Mouse (Mus musculus) midbrain, embryonic 13.5 days (tissue): Measurements from ENCODE around the gene Gm42742. TPM values are rescaled to one million over a fixed set of nuclear protein-coding genes. Genes with fewer than 3 reads are reported as not detected.
A peak's percentile ranks its signal among the peaks of the same experiment; 100 is the strongest.

Experiments used
- ATAC-seq: fragments of 200-750 bp; cut with Nextera tagmentation; 2 replicates; pipeline ENCODE4 v1.8.0; 2017; ENCODE audit warnings: mild to moderate bottlenecking, moderate TSS enrichment, moderate library complexity
- H3K27ac ChIP-seq: fragments of 300-500 bp; sonication (generic); 2 replicates; pipeline ENCODE4 v1.5.1; 2015; ENCODE audit warnings: inconsistent platforms, mild to moderate bottlenecking, moderate library complexity
- H3K27me3 ChIP-seq: fragments of 300-500 bp; sonication (generic); 2 replicates; pipeline ENCODE4 v1.6.1; 2015; ENCODE audit warnings: mild to moderate bottlenecking, inconsistent platforms
- H3K36me3 ChIP-seq: fragments of 300-500 bp; sonication (generic); 2 replicates; pipeline ENCODE4 v1.6.1; 2015; ENCODE audit warnings: mild to moderate bottlenecking, inconsistent platforms
- H3K4me1 ChIP-seq: fragments of 300-500 bp; sonication (generic); replicated peaks from 2 replicates; pipeline ENCODE4 v1.6.1; 2015; ENCODE audit warnings: inconsistent platforms
- H3K4me2 ChIP-seq: fragments of 300-500 bp; sonication (generic); replicated peaks from 2 replicates; pipeline ENCODE4 v1.6.1; 2015; ENCODE audit warnings: moderate library complexity, mild to moderate bottlenecking, inconsistent platforms
- H3K4me3 ChIP-seq: fragments of 300-500 bp; sonication (generic); replicated peaks from 2 replicates; pipeline ENCODE4 v1.5.1; 2015; ENCODE audit warnings: mild to moderate bottlenecking, inconsistent platforms
- H3K9ac ChIP-seq: fragments of 300-500 bp; sonication (generic); replicated peaks from 2 replicates; pipeline ENCODE4 v1.6.1; 2015; ENCODE audit warnings: mild to moderate bottlenecking, inconsistent platforms
- H3K9me3 ChIP-seq: fragments of 300-500 bp; sonication (generic); 2 replicates; pipeline ENCODE4 v1.6.1; 2016; ENCODE audit warnings: mild to moderate bottlenecking, inconsistent platforms
- WGBS: fragments of 180-500 bp; shearing (Covaris S2); methylation state at CpG from one replicate; pipeline ENCODE4 v1.1.7; 2015; 5-methylcytosine and 5-hydroxymethylcytosine counted together
- polyA plus RNA-seq: library from polyadenylated mRNA; unstranded; fragments of >200 nt; fragmentation: Nextera tagmentation; extraction: Ambion mirVana; gene quantifications from 2 replicates; pipeline ENCODE4 v1.2.1, GENCODE M21; 2015

The Gm42742 gene
- polyA plus RNA-seq, 1 experiment from 2014 or later, result 72.0 TPM

- ATAC-seq, result no peak
These were observed 2.2 kb downstream of the Gm42742 start for GRCm38 (mm10) chr7:127018416-127019305.

GRCm38 (mm10) chr7:127017950-127018345 is 2.9 kb downstream of the Gm42742 start:
- Histone ChIP-seq H3K9me3 (no peaks in the 10 kb centered on the region), H3K27me3 (no peaks in the 10 kb centered on the region), H3K4me1 (peaks cover 84% of the 10 kb centered on the region), H3K4me2 (peak overlapping the region; percentile 85; the same call in 1 of the 2 replicates), H3K9ac (0 out of 2 replicates have a peak overlapping the region, but pooled peaks have one; percentile 84), H3K36me3 (peaks cover 37% of the 10 kb centered on the region), H3K4me3 (no peak overlapping the region), H3K27ac (peak overlapping the region; percentile 67)
- 50% methylated on average over 6 of the region's 6 CpGs for WGBS
- ATAC-seq, result no peak

More at GRCm38 (mm10) chr7:127018416-127019305, 2.2 kb downstream of the Gm42742 start:
- Histone ChIP-seq H3K27ac (peak overlapping the region; percentile 67; the same call in 1 of the 2 replicates), H3K27me3 (no peaks in the 10 kb centered on the region), H3K4me1 (peaks cover 86% of the 10 kb centered on the region), H3K4me3 (0 out of 2 replicates have a peak overlapping the region, but pooled peaks have one; percentile 3), H3K4me2 (peak overlapping the region; percentile 85), H3K36me3 (peaks cover 37% of the 10 kb centered on the region), H3K9me3 (no peaks in the 10 kb centered on the region), H3K9ac (peak overlapping the region; percentile 84)
- WGBS, result 88% methylated on average over 15 of the region's 15 CpGs

GRCm38 (mm10) chr7:127016971-127017949 is 3.6 kb downstream of the Gm42742 start, which contains the start of gene Pagr1a:
Pagr1a (minus strand) TSS chr7:127017352.
- ATAC-seq, result peak; percentile 81
- Histone ChIP-seq H3K27me3 (no peaks in the 10 kb centered on the region), H3K9ac (peak within 1 kb of the TSS; percentile 93), H3K4me3 (peak within 1 kb of the TSS; percentile 80), H3K4me1 (peaks cover 77% of the 10 kb centered on the region), H3K27ac (peak within 1 kb of the TSS; percentile 98), H3K36me3 (peaks cover 36% of the 10 kb centered on the region), H3K9me3 (no peaks in the 10 kb centered on the region), H3K4me2 (peak within 1 kb of the TSS; percentile 89)
- 4% methylated on average over 39 of the region's 39 CpGs for WGBS

- ATAC-seq, result peak; percentile 46
- H3K4me1 ChIP-seq, result peaks cover 70% of the 10 kb centered on the region
- H3K9me3 ChIP-seq, result no peaks in the 10 kb centered on the region
- H3K9ac ChIP-seq, result peak overlapping the region; percentile 93
- H3K27ac ChIP-seq, result peak overlapping the region; percentile 98
- peak overlapping the region; percentile 80 for H3K4me3 ChIP-seq
- H3K27me3 ChIP-seq, result no peaks in the 10 kb centered on the region
- H3K36me3 ChIP-seq, result peaks cover 35% of the 10 kb centered on the region
- 0% methylated on average over 22 of the region's 22 CpGs for WGBS
- H3K4me2 ChIP-seq, result peak overlapping the region; percentile 89
These were observed 4.4 kb downstream of the Gm42742 start for GRCm38 (mm10) chr7:127016486-127016938.

DNA sequence TGATC is 4.6 kb downstream of the Gm42742 start, which contains the start of gene Pagr1b:
TSS of gene Pagr1b (minus strand) at position 4 of the 5 bp plus-strand sequence.
- Histone ChIP-seq H3K9me3 (no peaks in the 10 kb centered on the region), H3K9ac (peak within 1 kb of the TSS; percentile 93), H3K4me3 (peak within 1 kb of the TSS; percentile 80), H3K27ac (peak within 1 kb of the TSS; percentile 98), H3K4me1 (peaks cover 67% of the 10 kb centered on the region), H3K4me2 (peak within 1 kb of the TSS; percentile 89), H3K36me3 (peaks cover 36% of the 10 kb centered on the region), H3K27me3 (no peaks in the 10 kb centered on the region)
- ATAC-seq, result no peak

DNA sequence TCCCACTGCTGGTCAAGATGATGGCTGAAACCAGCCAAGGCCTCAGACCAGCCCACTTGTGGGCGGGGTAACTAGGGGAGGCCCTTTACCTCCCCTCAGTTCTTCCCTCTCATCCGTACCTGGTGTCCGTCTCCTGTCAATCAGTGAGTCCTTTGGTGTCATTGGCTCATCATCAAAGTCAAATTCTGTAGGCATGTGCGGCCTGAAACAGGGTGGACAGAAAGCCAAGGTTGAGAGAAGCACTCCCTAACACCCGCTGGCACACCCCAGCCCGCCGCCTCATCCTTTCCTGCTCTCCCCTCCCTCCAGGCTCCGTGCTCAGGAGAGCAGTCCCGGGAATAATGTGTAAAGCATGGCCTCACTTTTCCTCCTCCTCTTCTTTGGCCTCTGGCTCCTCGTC is 4.8 kb downstream of the Gm42742 start:
- H3K9me3 ChIP-seq, result no peaks in the 10 kb centered on the region
- ATAC-seq, result peak; percentile 9

GRCm38 (mm10) chr7:127014993-127015392 is 5.9 kb downstream of the Gm42742 start:
- peaks cover 54% of the 10 kb centered on the region for H3K4me1 ChIP-seq
- H3K27me3 ChIP-seq, result no peaks in the 10 kb centered on the region
- H3K9me3 ChIP-seq, result no peaks in the 10 kb centered on the region
- H3K36me3 ChIP-seq, result peaks cover 38% of the 10 kb centered on the region
- H3K4me3 ChIP-seq, result peak overlapping the region; percentile 80
- H3K9ac ChIP-seq, result peak overlapping the region; percentile 4; the same call in 1 of the 2 replicates
- WGBS, result 94% methylated on average over 12 of the region's 12 CpGs
- ATAC-seq, result no peak
- H3K27ac ChIP-seq, result no peak overlapping the region
- peak overlapping the region; percentile 89 for H3K4me2 ChIP-seq

More for the DNA sequence above, 4.8 kb downstream of the Gm42742 start:
- Histone ChIP-seq H3K36me3 (peaks cover 38% of the 10 kb centered on the region), H3K4me2 (peak overlapping the region; percentile 89), H3K4me3 (peak overlapping the region; percentile 80), H3K4me1 (peaks cover 65% of the 10 kb centered on the region), H3K9ac (peak overlapping the region; percentile 93), H3K27me3 (no peaks in the 10 kb centered on the region), H3K27ac (peak overlapping the region; percentile 98)
- 3% methylated on average over 10 of the region's 10 CpGs for WGBS

DNA sequence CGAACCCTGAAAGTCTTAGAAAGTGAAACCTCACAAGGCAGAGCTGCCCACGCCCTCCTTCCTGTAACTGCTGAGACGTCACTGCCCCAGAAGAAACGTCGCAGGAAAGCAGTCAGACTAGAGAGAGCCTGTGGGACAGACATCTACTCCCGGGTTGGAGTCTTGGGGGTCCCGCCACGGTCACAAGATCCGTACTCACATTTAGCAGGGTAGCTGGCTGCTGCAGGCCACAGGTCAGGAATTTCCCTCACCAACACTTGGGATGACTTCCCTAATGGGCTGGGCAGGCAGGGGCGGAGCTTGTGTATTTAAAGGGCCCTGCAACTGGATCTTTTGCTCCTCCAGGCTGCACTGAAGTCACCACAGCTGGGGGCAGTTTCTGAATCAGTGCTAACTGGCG is 6.6 kb downstream of the Gm42742 start, which contains the start of gene Mvp:
TSS of gene Mvp (minus strand) at position 302 of the 400 bp plus-strand sequence.
- H3K27ac ChIP-seq, result no peak within 1 kb of the TSS
- 81% methylated on average over 11 of the region's 11 CpGs for WGBS
- H3K36me3 ChIP-seq, result peaks cover 38% of the 10 kb centered on the region
- no peaks in the 10 kb centered on the region for H3K27me3 ChIP-seq
- H3K4me2 ChIP-seq, result peak within 1 kb of the TSS; percentile 89
- H3K4me3 ChIP-seq, result peak within 1 kb of the TSS; percentile 80
- ATAC-seq, result no peak
- H3K4me1 ChIP-seq, result peaks cover 48% of the 10 kb centered on the region
- H3K9ac ChIP-seq, result peak within 1 kb of the TSS; percentile 42
- no peaks in the 10 kb centered on the region for H3K9me3 ChIP-seq

GRCm38 (mm10) chr7:127013385-127013784 is 7.5 kb downstream of the Gm42742 start:
- no peaks in the 10 kb centered on the region for H3K27me3 ChIP-seq
- peaks cover 38% of the 10 kb centered on the region for H3K4me1 ChIP-seq
- no peak overlapping the region for H3K9ac ChIP-seq
- no peaks in the 10 kb centered on the region for H3K9me3 ChIP-seq
- WGBS, result 98% methylated on average over 6 of the region's 6 CpGs
- ATAC-seq, result no peak
- H3K4me3 ChIP-seq, result no peak overlapping the region
- H3K4me2 ChIP-seq, result no peak overlapping the region
- H3K36me3 ChIP-seq, result peaks cover 38% of the 10 kb centered on the region
- no peak overlapping the region for H3K27ac ChIP-seq

DNA sequence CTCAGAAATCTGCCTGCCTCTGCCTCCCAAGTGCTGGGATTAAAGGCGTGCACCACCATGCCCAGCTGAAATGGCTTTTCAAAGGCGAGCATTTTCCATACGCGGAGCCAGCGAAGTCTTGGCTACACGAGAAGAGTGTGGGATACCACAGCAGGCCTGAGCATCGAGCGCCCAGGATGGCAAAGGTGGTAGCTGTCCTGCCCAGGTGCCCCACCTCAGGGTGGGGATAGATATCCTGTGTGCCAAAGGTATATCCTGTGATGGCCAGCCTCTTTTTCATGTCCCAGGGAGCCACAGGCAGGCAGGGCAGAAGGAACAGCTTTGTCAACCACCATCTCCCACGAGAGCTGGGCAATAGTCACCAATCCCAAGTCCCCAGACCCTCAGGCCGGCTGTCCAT is 8.1 kb downstream of the Gm42742 start:
- no peak overlapping the region for H3K9ac ChIP-seq

DNA sequence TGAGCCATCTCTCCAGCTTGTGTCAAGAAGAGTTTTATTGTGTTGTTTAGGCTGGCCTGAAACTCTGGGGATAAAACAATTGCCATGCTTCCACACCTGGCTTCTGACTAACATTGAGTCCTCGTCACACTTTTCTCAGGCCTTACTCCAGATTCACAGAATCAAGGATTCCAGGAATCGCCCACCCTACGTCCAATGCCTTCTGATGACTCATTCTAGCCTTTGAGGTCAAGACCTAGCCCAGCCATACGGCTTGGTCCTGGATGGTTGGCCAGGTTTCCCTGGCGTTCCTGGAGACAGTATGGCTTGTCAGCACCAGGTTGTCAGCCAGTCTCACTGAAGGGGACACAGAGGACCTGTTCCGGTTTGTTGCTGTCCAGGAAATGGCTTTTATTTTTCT is 8.5 kb downstream of the Gm42742 start:
- Histone ChIP-seq H3K4me3 (no peak overlapping the region), H3K9ac (no peak overlapping the region), H3K27ac (no peak overlapping the region), H3K27me3 (no peaks in the 10 kb centered on the region), H3K4me2 (no peak overlapping the region), H3K9me3 (no peaks in the 10 kb centered on the region), H3K36me3 (peaks cover 38% of the 10 kb centered on the region), H3K4me1 (peaks cover 29% of the 10 kb centered on the region)
- no peak for ATAC-seq
- WGBS, result 89% methylated on average over 6 of the region's 6 CpGs

More for the DNA sequence above, 8.1 kb downstream of the Gm42742 start:
- H3K4me2 ChIP-seq, result no peak overlapping the region
- WGBS, result 95% methylated on average over 10 of the region's 10 CpGs
- H3K27me3 ChIP-seq, result no peaks in the 10 kb centered on the region
- no peak overlapping the region for H3K4me3 ChIP-seq
- H3K9me3 ChIP-seq, result no peaks in the 10 kb centered on the region
- no peak for ATAC-seq
- H3K36me3 ChIP-seq, result peaks cover 38% of the 10 kb centered on the region
- no peak overlapping the region for H3K27ac ChIP-seq
- H3K4me1 ChIP-seq, result peaks cover 33% of the 10 kb centered on the region

DNA sequence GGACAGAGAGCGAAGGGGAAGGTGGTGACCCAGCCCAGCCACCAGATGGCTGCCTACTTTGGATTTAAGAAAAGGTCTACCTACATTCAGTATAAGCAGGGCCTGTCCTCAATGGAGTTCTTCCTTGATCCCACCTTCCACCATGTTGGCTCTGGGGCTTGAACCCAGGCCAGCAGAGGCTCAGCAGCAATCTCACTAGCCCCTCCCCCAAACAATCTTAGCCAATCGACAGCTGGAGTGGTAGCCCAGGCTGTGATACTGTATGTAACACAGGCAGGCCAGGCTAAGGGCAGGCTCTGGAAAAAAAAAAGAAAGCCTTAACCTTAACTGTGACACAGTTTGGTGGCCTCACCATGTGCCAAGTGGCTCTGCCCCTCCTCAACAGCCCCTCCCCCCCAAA is 9.2 kb downstream of the Gm42742 start:
- Histone ChIP-seq H3K36me3 (peaks cover 38% of the 10 kb centered on the region), H3K9ac (no peak overlapping the region), H3K4me2 (no peak overlapping the region), H3K27me3 (no peaks in the 10 kb centered on the region), H3K9me3 (no peaks in the 10 kb centered on the region), H3K4me3 (no peak overlapping the region), H3K27ac (no peak overlapping the region), H3K4me1 (peaks cover 29% of the 10 kb centered on the region)
- ATAC-seq, result no peak
- 63% methylated on average over 2 of the region's 2 CpGs for WGBS
